Mouse (Mus musculus) testis, adult 2 months (tissue): ENCODE measurements around the gene Thsd7b.

Source experiments
- CTCF ChIP-seq: fragments of 200-500 bp; IDR thresholded peaks from 2 replicates; pipeline ENCODE4 v1.5.1; 2012; ENCODE audit warnings: low read depth, mild to moderate bottlenecking, inconsistent platforms, low read length, moderate library complexity; ENCODE audit not compliant: control insufficient read depth, insufficient read depth, insufficient replicate concordance
- POLR2A ChIP-seq: fragments of 200-500 bp; IDR thresholded peaks from 2 replicates; pipeline ENCODE4 v1.6.1; 2012; ENCODE audit warnings: low read depth, mild to moderate bottlenecking, inconsistent platforms, low read length, moderate library complexity; ENCODE audit not compliant: control insufficient read depth

DNA sequence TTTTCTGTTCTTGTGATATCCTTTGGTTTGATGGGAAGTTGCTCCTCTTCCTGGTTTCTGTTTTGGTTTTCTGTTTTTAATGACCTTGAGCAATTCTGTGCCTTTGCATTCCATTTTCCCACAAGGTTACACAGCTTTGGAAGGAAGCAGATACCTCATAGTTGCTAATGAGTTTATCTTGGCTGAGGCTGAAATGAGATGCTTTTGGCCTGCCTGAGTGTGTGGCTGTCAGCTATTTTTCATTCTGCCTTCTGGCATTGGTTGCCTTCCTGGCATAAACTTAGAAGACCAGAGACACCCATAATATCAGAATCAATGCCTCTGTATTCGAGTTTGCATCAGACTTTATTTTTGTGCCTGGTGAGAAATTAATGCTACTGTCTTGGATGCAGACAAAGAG lies 614.8 kb downstream of the Thsd7b start:
- TF ChIP-seq CTCF (no peak), POLR2A (no peak)
